Mouse (Mus musculus): ENCODE data around the gene Crlf2.

DNA sequence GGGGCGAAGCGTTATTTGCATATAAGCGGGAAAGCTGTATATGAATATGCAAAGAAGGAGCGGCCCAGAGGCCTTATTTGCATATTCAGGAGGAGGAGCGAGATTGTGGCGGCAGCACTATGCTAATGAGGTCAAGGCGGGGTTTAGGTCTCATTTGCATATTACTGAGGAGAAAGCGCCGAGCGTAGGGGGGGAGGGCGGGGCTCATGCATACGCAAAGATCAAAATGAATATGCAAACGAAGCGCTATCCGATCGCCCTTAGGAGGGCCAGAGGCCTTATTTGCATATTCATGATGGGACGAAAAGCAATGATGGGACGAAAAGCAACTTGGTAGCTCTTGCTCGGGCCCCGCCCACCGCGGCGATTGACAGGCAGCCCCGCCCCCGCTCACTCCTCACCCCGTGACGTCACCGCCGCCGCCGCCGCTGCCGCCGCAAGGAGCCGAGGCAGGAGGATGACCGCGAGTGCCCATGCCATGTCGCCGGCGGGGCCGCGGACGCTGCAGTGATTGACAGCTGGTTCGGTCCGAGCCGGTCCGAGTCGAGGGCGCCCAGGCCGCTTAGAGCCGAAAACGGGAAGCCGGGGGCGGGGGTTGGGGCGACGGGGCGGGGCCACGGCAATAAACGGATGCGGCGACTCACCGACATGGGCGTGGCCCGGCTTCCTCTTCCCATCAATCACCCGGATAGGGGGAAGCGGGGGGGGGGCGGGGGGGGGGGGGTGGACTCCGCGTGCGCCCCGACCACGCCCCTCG lies at the start of gene Crlf2:
- TF ChIP-seq CTCF (IDR thresholded peaks at IDR 0.05; ENCODE audit: control insufficient read depth, insufficient read depth, low read length), result no peak
- no peak; the same call in 1 of the 2 replicates for TF ChIP-seq POLR2A (IDR thresholded peaks at IDR 0.05; ENCODE audit: borderline replicate concordance, control insufficient read depth, low read depth, low read length)
